Mouse (Mus musculus) common myeloid progenitor, adult 5-6 weeks (primary cell): ENCODE data around the gene D330020A13Rik. TPM values are rescaled to one million over a fixed set of nuclear protein-coding genes. Genes with fewer than 3 reads are reported as not detected.
"Not testable (repeated sequence)": the region's sequence is repeated elsewhere in the genome, so short reads cannot be mapped to it uniquely, and the experiment has no call there.

Source experiments
- ATAC-seq: replicated peaks from 2 replicates; pipeline ENCODE4 v1.8.0; 2016; ENCODE audit warnings: low read depth, mild to moderate bottlenecking, moderate TSS enrichment, inconsistent platforms; ENCODE audit not compliant: poor library complexity, severe bottlenecking
- total RNA-seq: library from RNA; stranded (forward); fragments of 200-1000, 187-1606 nt; gene quantifications from 2 replicates; pipeline ENCODE4 v1.2.3, GENCODE M21; 2017

D330020A13Rik gene
- total RNA-seq, 1 experiment from 2014 or later: not detected

- 0 out of 2 replicates have a peak, but pooled peaks have one; percentile 34 for ATAC-seq
Observed at GRCm38 (mm10) chr6:120294785-120295133, 595 bp downstream of the D330020A13Rik start.

DNA sequence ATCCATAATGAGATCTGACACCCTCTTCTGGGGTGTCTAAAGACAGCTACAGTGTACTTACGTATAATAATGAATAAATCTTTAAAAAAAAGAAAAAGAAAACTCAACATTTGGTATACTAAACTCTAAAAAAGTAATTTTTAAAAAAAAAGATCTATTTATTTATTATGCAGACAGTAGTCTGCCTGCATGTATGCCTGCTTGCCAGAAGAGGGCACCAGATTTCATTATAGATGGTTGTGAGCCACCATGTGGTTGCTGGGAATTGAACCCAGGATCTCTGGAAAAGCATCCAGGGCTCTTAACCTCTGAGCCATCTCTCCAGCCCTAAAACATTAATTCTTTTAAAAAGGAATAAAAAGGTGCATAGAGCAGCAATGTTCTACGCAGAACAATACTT is 2.4 kb downstream of the D330020A13Rik start:
- ATAC-seq: not testable (repeated sequence)

DNA sequence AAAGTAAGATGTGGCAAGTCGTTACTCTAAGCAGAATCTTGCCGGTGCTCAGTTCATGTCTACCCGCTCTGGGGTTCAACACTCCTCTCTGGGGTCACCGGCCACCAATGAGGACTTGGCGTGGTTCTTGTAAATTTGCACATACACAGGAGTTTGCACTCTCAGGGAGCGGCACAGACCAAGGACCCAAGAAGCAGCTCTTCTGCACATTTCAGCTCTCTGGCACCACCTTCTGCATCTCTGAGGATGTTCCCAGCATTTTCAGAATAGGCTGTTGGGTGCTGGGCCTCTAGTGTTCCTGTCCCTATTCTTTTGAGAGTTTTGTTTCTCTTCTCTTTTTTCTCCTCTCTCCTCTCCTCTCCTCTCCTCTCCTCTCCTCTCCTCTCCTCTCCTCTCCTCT is 7.0 kb downstream of the D330020A13Rik start:
- peak; percentile 83 for ATAC-seq

GRCm38 (mm10) chr6:120302755-120303316 is 8.7 kb downstream of the D330020A13Rik start:
- ATAC-seq: no peak

GRCm38 (mm10) chr6:120306859-120307594 is 12.9 kb downstream of the D330020A13Rik start:
- no peak for ATAC-seq

DNA sequence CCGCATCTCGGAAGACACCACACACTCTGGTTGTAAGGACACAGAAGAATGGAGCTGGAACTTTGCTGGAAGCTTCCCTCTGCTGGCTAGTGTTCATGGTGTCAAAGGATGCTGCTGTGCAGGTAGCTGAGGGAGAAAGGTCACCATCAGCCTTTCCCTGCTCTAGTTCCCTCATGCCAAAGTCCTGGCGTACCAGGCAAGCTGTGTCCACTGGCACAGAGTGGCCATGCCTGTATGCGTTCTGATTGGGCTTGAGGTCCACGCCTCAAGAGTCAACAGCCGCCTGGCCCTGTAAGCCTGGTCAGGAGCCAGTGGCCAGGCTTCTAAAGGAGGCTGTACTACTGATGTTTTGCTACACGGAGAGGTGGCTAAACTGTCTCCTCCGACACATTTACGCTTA is 15.2 kb downstream of the D330020A13Rik start:
- ATAC-seq: no peak

DNA sequence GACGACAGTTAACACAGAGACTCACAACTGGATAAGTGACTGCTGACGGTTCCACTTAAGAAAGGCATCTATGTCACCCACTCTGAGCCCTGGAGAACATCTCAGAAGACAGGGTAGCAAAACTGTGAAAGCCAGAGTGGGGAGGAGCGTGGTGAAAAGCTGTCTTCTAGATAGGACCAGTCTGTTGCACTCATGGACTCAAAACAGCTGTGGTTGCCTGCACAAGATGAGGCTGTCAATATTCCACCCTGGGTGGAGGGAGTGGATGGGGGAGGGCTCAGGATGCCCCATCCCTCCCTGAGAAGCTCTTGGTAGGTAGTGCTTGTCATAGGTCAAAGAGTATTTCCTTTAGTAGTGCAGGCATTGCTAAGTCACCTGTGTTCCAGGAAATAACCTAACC is 15.6 kb downstream of the D330020A13Rik start:
- no peak for ATAC-seq

- ATAC-seq: peak; percentile 83
Observed at GRCm38 (mm10) chr6:120312443-120312842, 18.3 kb downstream of the D330020A13Rik start.

- no peak for ATAC-seq
Observed at GRCm38 (mm10) chr6:120318303-120318940, 24.3 kb downstream of the D330020A13Rik start.

GRCm38 (mm10) chr6:120319129-120319528 is 25.0 kb downstream of the D330020A13Rik start:
- ATAC-seq: no peak

DNA sequence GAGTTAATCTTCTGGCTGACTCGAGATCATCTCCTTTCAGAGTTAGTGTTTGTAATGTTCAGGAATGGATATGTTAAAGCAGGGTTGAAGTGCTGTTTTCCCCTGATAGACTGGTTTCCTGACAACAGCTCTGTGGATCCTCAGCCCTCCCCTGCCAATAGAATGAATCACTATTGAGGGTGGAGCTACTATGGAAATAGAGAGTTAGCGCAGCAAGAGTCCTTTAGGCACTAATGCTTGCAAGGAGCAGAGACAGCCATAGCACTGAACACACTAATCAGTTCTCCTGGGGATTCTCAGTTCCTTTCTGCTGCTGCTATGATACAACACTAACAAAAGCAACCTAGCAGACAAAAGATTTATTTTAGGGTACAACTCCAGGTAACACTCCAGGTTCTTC is 26.2 kb downstream of the D330020A13Rik start:
- ATAC-seq: no peak

GRCm38 (mm10) chr6:120324295-120324927 is 30.2 kb downstream of the D330020A13Rik start:
- ATAC-seq: peak; percentile 81

DNA sequence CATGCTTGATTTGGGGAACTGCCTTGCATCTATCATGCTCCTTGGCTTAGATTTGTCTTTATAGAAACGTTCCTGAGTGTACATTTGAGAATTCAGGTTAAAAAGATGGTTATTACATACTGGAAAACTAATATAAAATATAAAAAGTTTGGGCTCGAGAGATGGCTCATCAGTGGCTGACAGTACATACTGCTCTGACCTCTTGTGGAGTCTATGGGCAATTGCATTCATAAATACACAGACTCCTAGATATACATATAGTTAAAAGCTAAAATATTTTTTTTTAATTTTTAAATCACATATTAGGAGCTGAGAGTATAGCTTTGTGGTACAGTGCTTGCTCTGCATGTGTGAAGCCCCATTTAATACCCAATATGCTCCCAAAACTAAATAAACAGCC is 38.2 kb downstream of the D330020A13Rik start:
- ATAC-seq: no peak; the same call in 1 of the 2 replicates

DNA sequence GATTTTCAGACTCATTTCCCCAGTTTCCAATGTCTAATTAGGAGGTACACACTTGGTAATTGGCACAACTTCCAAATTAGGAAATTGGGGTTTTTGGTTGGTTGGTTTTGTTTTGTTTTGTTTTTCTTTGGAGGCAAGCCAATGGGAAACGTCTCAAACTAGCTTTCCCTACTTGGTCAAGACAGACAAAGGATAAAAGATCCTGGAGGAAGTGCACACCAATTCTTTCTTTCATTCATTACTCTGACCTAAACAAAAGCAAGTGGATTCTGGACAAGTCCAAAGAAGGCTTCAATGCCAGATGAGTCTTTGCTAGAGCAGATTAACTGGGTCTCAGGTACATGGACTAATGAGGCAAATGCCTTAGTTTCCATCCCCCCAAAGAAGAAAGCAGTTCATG is 49.8 kb downstream of the D330020A13Rik start:
- ATAC-seq: no peak

Other genes with a start within 250 kb of the D330020A13Rik start
- not detected in 2 replicates for gene Ninj2, start 201.0 kb upstream of the D330020A13Rik start, total RNA-seq
- not detected in 2 replicates for gene B4galnt3, start 195 bp downstream of the D330020A13Rik start, total RNA-seq
- gene Kdm5a, start 69.8 kb downstream of the D330020A13Rik start, total RNA-seq: 134 and 155 TPM in 2 replicates
- 36.1 and 59.4 TPM in 2 replicates for gene Ccdc77, start 70.0 kb downstream of the D330020A13Rik start, total RNA-seq
- gene Il17ra, start 168.9 kb downstream of the D330020A13Rik start, total RNA-seq: 29.6 and 31.8 TPM in 2 replicates
- gene Tmem121b, start 199.4 kb downstream of the D330020A13Rik start, total RNA-seq: 0.53 and 0.73 TPM in 2 replicates
- gene Hdhd5, start 237.0 kb downstream of the D330020A13Rik start, total RNA-seq: 11.6 and 15.0 TPM in 2 replicates